Mouse (Mus musculus): ENCODE data around the gene Lig1. TPM values are rescaled to one million over a fixed set of nuclear protein-coding genes. Genes with fewer than 3 reads are reported as not detected.

Lig1 gene
- polyA plus RNA-seq, 1 experiment from 2014 or later, result 82.4 TPM

DNA sequence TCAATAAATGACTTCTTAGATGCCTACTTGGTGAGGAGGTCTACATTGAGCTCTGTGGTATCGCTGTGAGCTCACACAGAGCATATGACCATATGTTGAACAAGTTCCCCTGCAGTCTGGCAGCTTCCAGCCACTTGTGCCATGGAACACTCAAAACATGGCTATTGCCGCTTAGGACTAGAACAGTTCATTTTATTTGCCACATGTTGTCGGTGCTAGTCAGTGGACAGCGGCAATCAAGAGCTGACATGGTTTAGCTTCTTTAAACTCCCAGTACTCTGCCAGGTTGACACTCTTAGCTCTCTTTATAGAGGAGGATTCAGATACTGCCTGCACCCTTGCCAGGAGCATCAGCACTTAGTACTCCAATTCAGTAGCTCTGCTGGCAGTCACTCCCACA, 34.3 kb downstream of the Lig1 start:
- ATAC-seq (ENCODE audit: insufficient number of reproducible peaks, low FRiP score, low TSS enrichment, low read depth), result no peak
- Histone ChIP-seq H3K36me3 (peaks cover 64% of the 10 kb centered on the region), H3K4me1 (peaks cover 9% of the 10 kb centered on the region; the same call in 1 of the 2 replicates), H3K4me2 (replicated peaks) (no peak overlapping the region), H3K9ac (no peak overlapping the region), H3K27me3 (no peaks in the 10 kb centered on the region), H3K27ac (replicated peaks) (no peak overlapping the region), H3K4me3 (replicated peaks) (no peak overlapping the region), H3K9me3 (replicated peaks) (no peaks in the 10 kb centered on the region)
- WGBS, result 94% methylated on average over 4 of the region's 4 CpGs

DNA sequence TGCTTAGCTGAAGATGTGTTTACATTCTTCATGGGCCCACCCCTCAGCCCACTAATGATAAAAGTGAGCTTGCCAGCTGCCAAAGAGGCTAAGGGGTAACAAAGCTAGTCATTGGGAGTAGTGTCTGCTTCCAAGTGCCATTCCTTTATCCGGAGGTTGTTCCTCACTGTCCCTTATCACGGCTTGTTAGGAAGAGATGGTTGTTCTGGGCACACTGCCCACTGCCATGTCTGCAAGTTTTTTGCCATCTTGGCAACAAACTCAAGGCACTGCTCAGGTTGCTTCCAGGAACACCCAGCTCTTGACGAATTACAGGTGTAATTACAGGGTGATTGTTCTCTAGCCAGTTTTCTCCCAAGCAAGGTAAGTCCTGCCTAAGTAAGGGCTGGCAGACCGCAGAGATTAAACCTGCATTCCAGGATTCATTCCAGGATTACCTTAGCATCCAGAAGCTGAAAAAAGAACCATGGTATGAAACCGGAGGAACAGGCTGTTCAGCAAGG, 37.1 kb downstream of the Lig1 start:
- no peak overlapping the region for H3K4me2 ChIP-seq (replicated peaks)

DNA sequence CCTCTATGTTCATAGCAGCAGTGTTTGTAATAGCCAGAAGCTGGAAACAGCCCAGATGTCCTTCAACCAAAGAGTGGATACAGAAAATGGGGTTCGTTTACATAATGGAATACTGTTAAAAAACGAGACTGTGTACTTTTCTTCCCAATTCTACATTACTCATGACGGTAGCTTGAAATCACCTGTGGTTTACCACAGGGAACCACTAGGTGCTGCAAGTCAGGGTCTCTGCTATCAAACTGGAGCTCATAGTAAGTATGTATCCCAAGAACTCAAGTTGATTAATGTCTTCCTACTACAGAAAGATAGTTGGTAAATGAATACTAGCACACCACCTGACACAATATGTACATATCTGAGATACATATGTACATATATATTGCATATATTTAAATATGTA, 44.3 kb downstream of the Lig1 start:
- H3K4me2 ChIP-seq (replicated peaks), result no peak overlapping the region
- H3K27ac ChIP-seq (replicated peaks), result no peak overlapping the region
- H3K4me1 ChIP-seq, result no peaks in the 10 kb centered on the region
- no peak for ATAC-seq (ENCODE audit: insufficient number of reproducible peaks, low FRiP score, low TSS enrichment, low read depth)
- H3K27me3 ChIP-seq, result no peaks in the 10 kb centered on the region
- 88% methylated on average over 3 of the region's 3 CpGs for WGBS
- H3K36me3 ChIP-seq, result no peaks in the 10 kb centered on the region
- H3K9ac ChIP-seq, result no peak overlapping the region
- no peaks in the 10 kb centered on the region for H3K9me3 ChIP-seq (replicated peaks)
- no peak overlapping the region for H3K4me3 ChIP-seq (replicated peaks)

More for the DNA sequence above, 37.1 kb downstream of the Lig1 start:
- Histone ChIP-seq H3K4me1 (peaks cover 9% of the 10 kb centered on the region; the same call in 1 of the 2 replicates), H3K4me3 (replicated peaks) (no peak overlapping the region), H3K9me3 (replicated peaks) (no peaks in the 10 kb centered on the region), H3K36me3 (peaks cover 40% of the 10 kb centered on the region), H3K9ac (no peak overlapping the region), H3K27me3 (no peaks in the 10 kb centered on the region), H3K27ac (replicated peaks) (peak overlapping the region; percentile 70)
- 57% methylated on average over 5 of the region's 5 CpGs for WGBS
- ATAC-seq (ENCODE audit: insufficient number of reproducible peaks, low FRiP score, low TSS enrichment, low read depth), result peak; percentile 75

DNA sequence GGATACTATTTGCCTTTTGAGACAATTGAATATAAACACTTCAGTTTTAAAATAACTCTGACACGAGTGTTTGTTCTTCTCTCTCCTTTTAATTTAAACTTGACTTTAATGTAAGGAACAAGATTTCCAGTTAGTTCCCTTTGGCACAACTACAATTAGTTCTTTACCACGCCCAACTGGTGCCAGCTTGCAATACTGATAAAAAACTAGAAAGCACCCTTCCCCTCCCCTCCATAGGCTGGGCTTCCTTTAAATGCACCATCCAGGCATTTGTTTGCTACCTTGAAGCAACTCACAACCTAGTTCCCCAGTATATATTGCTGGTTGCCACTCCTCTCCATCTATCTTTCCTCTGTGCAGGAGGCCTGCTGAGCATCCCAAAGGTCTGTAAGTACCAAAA, 47.2 kb downstream of the Lig1 start, which contains the start of gene Pla2g4c:
Gene Pla2g4c (plus strand): TSS at position 340 of the 400 bp plus-strand sequence.
- Histone ChIP-seq H3K4me3 (replicated peaks) (no peak within 1 kb of the TSS), H3K27me3 (no peaks in the 10 kb centered on the region), H3K4me2 (replicated peaks) (no peak within 1 kb of the TSS), H3K4me1 (no peaks in the 10 kb centered on the region), H3K36me3 (no peaks in the 10 kb centered on the region), H3K9ac (no peak within 1 kb of the TSS), H3K9me3 (replicated peaks) (no peaks in the 10 kb centered on the region), H3K27ac (replicated peaks) (no peak within 1 kb of the TSS)
- ATAC-seq (ENCODE audit: insufficient number of reproducible peaks, low FRiP score, low TSS enrichment, low read depth), result no peak
- 72% methylated on average over 2 of the region's 2 CpGs for WGBS

DNA sequence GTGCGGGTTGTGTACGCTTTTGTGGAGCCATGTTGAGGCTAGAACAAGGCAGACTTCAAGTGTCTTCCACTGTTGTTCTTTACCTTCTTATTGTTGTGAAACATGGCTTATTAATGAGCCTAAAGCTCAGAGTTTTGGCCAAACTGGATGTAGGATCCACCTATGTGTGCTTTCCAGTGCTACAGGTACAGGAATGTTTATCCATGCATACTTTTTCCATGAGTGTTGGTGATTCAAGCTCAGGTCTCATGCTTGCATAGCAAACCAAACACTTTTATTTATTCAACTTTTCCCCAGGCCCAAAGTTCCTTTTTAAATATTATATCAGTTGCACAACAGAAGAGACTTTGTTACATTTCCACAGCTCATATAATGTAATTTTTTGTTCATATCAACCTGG, 53.5 kb downstream of the Lig1 start:
- no peak for ATAC-seq (ENCODE audit: insufficient number of reproducible peaks, low FRiP score, low TSS enrichment, low read depth)
- H3K4me1 ChIP-seq, result no peaks in the 10 kb centered on the region
- H3K36me3 ChIP-seq, result no peaks in the 10 kb centered on the region
- H3K27ac ChIP-seq (replicated peaks), result no peak overlapping the region
- no peak overlapping the region for H3K4me2 ChIP-seq (replicated peaks)
- WGBS, result 89% methylated on average over 2 of the region's 2 CpGs
- H3K4me3 ChIP-seq (replicated peaks), result no peak overlapping the region
- H3K9ac ChIP-seq, result no peak overlapping the region
- no peaks in the 10 kb centered on the region for H3K9me3 ChIP-seq (replicated peaks)
- no peaks in the 10 kb centered on the region for H3K27me3 ChIP-seq

DNA sequence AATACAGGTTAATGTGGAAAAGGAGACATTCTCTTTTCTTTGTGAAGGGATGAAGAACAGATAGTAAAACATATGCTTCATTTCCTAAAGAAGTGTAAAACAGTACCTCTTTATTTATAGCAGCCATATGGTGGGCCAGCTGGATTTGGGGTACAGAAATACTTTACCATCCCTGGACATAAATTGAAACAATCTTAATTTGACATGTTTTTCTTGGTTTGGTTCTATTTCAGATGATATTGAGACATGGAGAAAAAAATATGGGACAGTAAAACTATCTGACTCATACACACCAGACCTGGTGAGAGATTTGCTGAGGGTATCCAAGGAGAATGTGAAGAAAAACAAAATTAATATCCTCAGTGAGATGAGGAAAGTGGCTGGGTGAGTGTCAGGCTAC, 78.9 kb downstream of the Lig1 start:
- Histone ChIP-seq H3K27me3 (no peaks in the 10 kb centered on the region), H3K4me2 (replicated peaks) (no peak overlapping the region), H3K27ac (replicated peaks) (no peak overlapping the region), H3K9me3 (replicated peaks) (0 out of 2 replicates have a peak, but pooled peaks cover 4% of the 10 kb centered on the region), H3K4me1 (no peaks in the 10 kb centered on the region), H3K36me3 (0 out of 2 replicates have a peak, but pooled peaks cover 11% of the 10 kb centered on the region), H3K9ac (no peak overlapping the region), H3K4me3 (replicated peaks) (no peak overlapping the region)
- no peak for ATAC-seq (ENCODE audit: insufficient number of reproducible peaks, low FRiP score, low TSS enrichment, low read depth)

Other genes starting within 250 kb of the Lig1 start
- gene Chmp2a, start 242.5 kb upstream of the Lig1 start, polyA plus RNA-seq (2015; fragmentation: Nextera tagmentation; extraction: Ambion mirVana), result 179 and 184 TPM in 2 replicates
- 126 and 127 TPM in 2 replicates for gene Ube2m, start 239.0 kb upstream of the Lig1 start, polyA plus RNA-seq (2015; fragmentation: Nextera tagmentation; extraction: Ambion mirVana)
- gene Mzf1, start 222.5 kb upstream of the Lig1 start, polyA plus RNA-seq (2015; fragmentation: Nextera tagmentation; extraction: Ambion mirVana), result 4.4 and 4.6 TPM in 2 replicates
- not detected in 2 replicates for gene Vmn1r85, start 182.1 kb upstream of the Lig1 start, polyA plus RNA-seq (2015; fragmentation: Nextera tagmentation; extraction: Ambion mirVana)
- gene Vmn1r86, start 157.4 kb upstream of the Lig1 start, polyA plus RNA-seq (2015; fragmentation: Nextera tagmentation; extraction: Ambion mirVana), result not detected in 2 replicates
- gene Vmn1r87, start 137.1 kb upstream of the Lig1 start, polyA plus RNA-seq (2015; fragmentation: Nextera tagmentation; extraction: Ambion mirVana), result 0.04 TPM in 1 of 2 replicates, not detected in the other
- gene Vmn1r88, start 117.7 kb upstream of the Lig1 start, polyA plus RNA-seq (2015; fragmentation: Nextera tagmentation; extraction: Ambion mirVana), result 0.03 TPM in 1 of 2 replicates, not detected in the other
- gene Vmn1r89, start 64.3 kb upstream of the Lig1 start, polyA plus RNA-seq (2015; fragmentation: Nextera tagmentation; extraction: Ambion mirVana), result not detected in 2 replicates
- gene Zswim9, start 1.4 kb downstream of the Lig1 start, polyA plus RNA-seq (2015; fragmentation: Nextera tagmentation; extraction: Ambion mirVana), result 10.7 TPM in 2 replicates
- 1.2 TPM in 2 replicates for gene Pla2g4c, start 47.4 kb downstream of the Lig1 start, polyA plus RNA-seq (2015; fragmentation: Nextera tagmentation; extraction: Ambion mirVana)
- not detected in 2 replicates for gene Cabp5, start 120.8 kb downstream of the Lig1 start, polyA plus RNA-seq (2015; fragmentation: Nextera tagmentation; extraction: Ambion mirVana)
- gene Bsph1, start 173.6 kb downstream of the Lig1 start, polyA plus RNA-seq (2015; fragmentation: Nextera tagmentation; extraction: Ambion mirVana), result not detected in 2 replicates

All from embryonic facial prominence, embryonic 15.5 days (tissue).